Mouse (Mus musculus) hindbrain, embryonic 10.5 days (tissue): ENCODE results near the gene Faim2. TPM values are rescaled to one million over a fixed set of nuclear protein-coding genes. Genes with fewer than 3 reads are reported as not detected.

Source experiments
- DNase-seq: peaks from one replicate; pipeline ENCODE4 v3.0.0-alpha.2; 2017; ENCODE audit warnings: low spot score
- H3K27ac ChIP-seq: fragments of 300-500 bp; sonication (generic); 2 replicates; pipeline ENCODE4 v1.5.1; 2016; ENCODE audit warnings: mild to moderate bottlenecking, moderate library complexity
- H3K27me3 ChIP-seq: fragments of 300-500 bp; sonication (generic); 2 replicates; pipeline ENCODE4 v1.6.1; 2016; ENCODE audit warnings: mild to moderate bottlenecking; ENCODE audit not compliant: poor library complexity, insufficient read depth, severe bottlenecking
- H3K36me3 ChIP-seq: fragments of 300-500 bp; sonication (generic); 2 replicates; pipeline ENCODE4 v1.6.1; 2016; ENCODE audit warnings: mild to moderate bottlenecking, moderate library complexity
- H3K4me1 ChIP-seq: fragments of 300-500 bp; sonication (generic); replicated peaks from 2 replicates; pipeline ENCODE4 v1.6.1; 2016; ENCODE audit warnings: mild to moderate bottlenecking
- H3K4me3 ChIP-seq: fragments of 300-500 bp; sonication (generic); 2 replicates; pipeline ENCODE4 v1.5.1; 2016; ENCODE audit warnings: mild to moderate bottlenecking, moderate library complexity
- H3K9me3 ChIP-seq: fragments of 300-500 bp; sonication (generic); 2 replicates; pipeline ENCODE4 v1.6.1; 2016; ENCODE audit warnings: mild to moderate bottlenecking, moderate library complexity
- WGBS: fragments of 180-500 bp; shearing (Covaris S2); methylation state at CpG from one replicate; pipeline ENCODE4 v1.1.7; 2016; 5-methylcytosine and 5-hydroxymethylcytosine counted together
- polyA plus RNA-seq: library from polyadenylated mRNA; unstranded; fragments of >200 nt; fragmentation: Nextera tagmentation; extraction: Ambion mirVana; gene quantifications from 2 replicates; pipeline ENCODE4 v1.2.1, GENCODE M21; 2016

The Faim2 gene
- polyA plus RNA-seq, 1 experiment from 2014 or later, result 1.1 TPM

- no peak for DNase-seq
- Histone ChIP-seq H3K4me3 (no peak overlapping the region), H3K36me3 (no peaks in the 10 kb centered on the region), H3K4me1 (peaks cover 73% of the 10 kb centered on the region), H3K27ac (peak overlapping the region; percentile 73; the same call in 1 of the 2 replicates), H3K9me3 (no peaks in the 10 kb centered on the region), H3K27me3 (peaks cover 14% of the 10 kb centered on the region)
- WGBS, result 75% methylated on average over 5 of the region's 5 CpGs
Measured at GRCm38 (mm10) chr15:99503256-99503655, 24.7 kb downstream of the Faim2 start.

GRCm38 (mm10) chr15:99502311-99502831, 25.6 kb downstream of the Faim2 start:
- Histone ChIP-seq H3K27ac (peak overlapping the region; percentile 73), H3K36me3 (no peaks in the 10 kb centered on the region), H3K9me3 (no peaks in the 10 kb centered on the region), H3K4me1 (peaks cover 81% of the 10 kb centered on the region), H3K27me3 (peaks cover 22% of the 10 kb centered on the region), H3K4me3 (no peak overlapping the region)
- DNase-seq, result peak; percentile 22
- 46% methylated on average over 12 of the region's 12 CpGs for WGBS

GRCm38 (mm10) chr15:99501292-99502260, 26.4 kb downstream of the Faim2 start:
- peaks cover 22% of the 10 kb centered on the region for H3K27me3 ChIP-seq
- H3K9me3 ChIP-seq, result no peaks in the 10 kb centered on the region
- no peak for DNase-seq
- H3K36me3 ChIP-seq, result no peaks in the 10 kb centered on the region
- 69% methylated on average over 20 of the region's 20 CpGs for WGBS
- peak overlapping the region; percentile 73 for H3K27ac ChIP-seq
- H3K4me1 ChIP-seq, result peaks cover 83% of the 10 kb centered on the region
- no peak overlapping the region for H3K4me3 ChIP-seq

GRCm38 (mm10) chr15:99500320-99500719, 27.6 kb downstream of the Faim2 start:
- peaks cover 72% of the 10 kb centered on the region for H3K4me1 ChIP-seq
- 66% methylated on average over 5 of the region's 5 CpGs for WGBS

GRCm38 (mm10) chr15:99499726-99500125, 28.2 kb downstream of the Faim2 start:
- no peak overlapping the region for H3K27ac ChIP-seq
- H3K4me1 ChIP-seq, result peaks cover 66% of the 10 kb centered on the region
- H3K36me3 ChIP-seq, result no peaks in the 10 kb centered on the region
- no peak for DNase-seq
- WGBS, result 50% methylated on average over 6 of the region's 6 CpGs
- H3K9me3 ChIP-seq, result no peaks in the 10 kb centered on the region
- H3K4me3 ChIP-seq, result no peak overlapping the region
- H3K27me3 ChIP-seq, result peaks cover 22% of the 10 kb centered on the region

More at GRCm38 (mm10) chr15:99500320-99500719, 27.6 kb downstream of the Faim2 start:
- no peak for DNase-seq
- H3K9me3 ChIP-seq, result no peaks in the 10 kb centered on the region
- H3K27me3 ChIP-seq, result peaks cover 21% of the 10 kb centered on the region
- H3K4me3 ChIP-seq, result no peak overlapping the region
- H3K36me3 ChIP-seq, result no peaks in the 10 kb centered on the region
- H3K27ac ChIP-seq, result no peak overlapping the region; the same call in 1 of the 2 replicates

GRCm38 (mm10) chr15:99498781-99499180, 29.2 kb downstream of the Faim2 start:
- no peak for DNase-seq
- WGBS, result 74% methylated on average over 4 of the region's 4 CpGs
- H3K27ac ChIP-seq, result no peak overlapping the region
- peaks cover 22% of the 10 kb centered on the region for H3K27me3 ChIP-seq
- H3K4me3 ChIP-seq, result no peak overlapping the region
- no peaks in the 10 kb centered on the region for H3K9me3 ChIP-seq
- peaks cover 57% of the 10 kb centered on the region for H3K4me1 ChIP-seq
- no peaks in the 10 kb centered on the region for H3K36me3 ChIP-seq

GRCm38 (mm10) chr15:99498356-99498755, 29.6 kb downstream of the Faim2 start:
- no peaks in the 10 kb centered on the region for H3K36me3 ChIP-seq
- DNase-seq, result no peak
- no peaks in the 10 kb centered on the region for H3K9me3 ChIP-seq
- 85% methylated on average over 4 of the region's 4 CpGs for WGBS
- H3K27ac ChIP-seq, result no peak overlapping the region
- no peak overlapping the region for H3K4me3 ChIP-seq
- H3K27me3 ChIP-seq, result peaks cover 22% of the 10 kb centered on the region
- H3K4me1 ChIP-seq, result peaks cover 53% of the 10 kb centered on the region

- Histone ChIP-seq H3K36me3 (no peaks in the 10 kb centered on the region), H3K27ac (no peak overlapping the region; the same call in 1 of the 2 replicates), H3K27me3 (peaks cover 22% of the 10 kb centered on the region), H3K9me3 (no peaks in the 10 kb centered on the region), H3K4me1 (peaks cover 47% of the 10 kb centered on the region), H3K4me3 (no peak overlapping the region)
- no peak for DNase-seq
- 59% methylated on average over 12 of the region's 12 CpGs for WGBS
Measured at GRCm38 (mm10) chr15:99497527-99498242, 30.3 kb downstream of the Faim2 start.

- 10% methylated on average over 4 of the region's 4 CpGs for WGBS
Measured at GRCm38 (mm10) chr15:99497061-99497460, 30.9 kb downstream of the Faim2 start.

GRCm38 (mm10) chr15:99484745-99485144, 43.2 kb downstream of the Faim2 start:
- DNase-seq, result no peak
- Histone ChIP-seq H3K4me1 (no peaks in the 10 kb centered on the region), H3K36me3 (no peaks in the 10 kb centered on the region), H3K9me3 (no peaks in the 10 kb centered on the region), H3K27me3 (0 out of 2 replicates have a peak, but pooled peaks cover 6% of the 10 kb centered on the region), H3K27ac (no peak overlapping the region), H3K4me3 (no peak overlapping the region)
- 76% methylated on average over 6 of the region's 6 CpGs for WGBS

More at GRCm38 (mm10) chr15:99497061-99497460, 30.9 kb downstream of the Faim2 start:
- peaks cover 22% of the 10 kb centered on the region for H3K27me3 ChIP-seq
- H3K4me3 ChIP-seq, result no peak overlapping the region
- H3K4me1 ChIP-seq, result peaks cover 41% of the 10 kb centered on the region
- H3K36me3 ChIP-seq, result no peaks in the 10 kb centered on the region
- peak; percentile 69 for DNase-seq
- H3K9me3 ChIP-seq, result no peaks in the 10 kb centered on the region
- no peak overlapping the region for H3K27ac ChIP-seq

GRCm38 (mm10) chr15:99475814-99476213, 52.2 kb downstream of the Faim2 start:
- no peaks in the 10 kb centered on the region for H3K27me3 ChIP-seq
- no peak overlapping the region for H3K4me3 ChIP-seq
- no peaks in the 10 kb centered on the region for H3K9me3 ChIP-seq
- peaks cover 6% of the 10 kb centered on the region; the same call in 1 of the 2 replicates for H3K36me3 ChIP-seq
- peaks cover 19% of the 10 kb centered on the region for H3K4me1 ChIP-seq
- no peak overlapping the region for H3K27ac ChIP-seq
- DNase-seq, result no peak
- 78% methylated on average over 1 of the region's 1 CpGs for WGBS

GRCm38 (mm10) chr15:99474576-99474926, 53.4 kb downstream of the Faim2 start, which contains the start of gene Bcdin3d:
Gene Bcdin3d, minus strand, starts transcription at chr15:99474730.
- 1% methylated on average over 26 of the region's 26 CpGs for WGBS

More at GRCm38 (mm10) chr15:99474576-99474926, 53.4 kb downstream of the Faim2 start, which contains the start of gene Bcdin3d:
- Histone ChIP-seq H3K4me1 (peaks cover 19% of the 10 kb centered on the region), H3K27me3 (no peaks in the 10 kb centered on the region), H3K27ac (peak within 1 kb of the TSS; percentile 97), H3K36me3 (peaks cover 18% of the 10 kb centered on the region), H3K4me3 (peak within 1 kb of the TSS; percentile 84), H3K9me3 (no peaks in the 10 kb centered on the region)
- DNase-seq, result peak; percentile 94
